Mouse (Mus musculus) hindbrain, postnatal 0 days (tissue): ENCODE results near the gene Nedd9. TPM values are rescaled to one million over a fixed set of nuclear protein-coding genes. Genes with fewer than 3 reads are reported as not detected.
"Not testable (repeated sequence)": the region's sequence is repeated elsewhere in the genome, so short reads cannot be mapped to it uniquely, and the experiment has no call there.

Experiments used
- ATAC-seq: fragments of 200-750 bp; cut with Nextera tagmentation; 2 replicates; pipeline ENCODE4 v1.8.0; 2017; ENCODE audit warnings: mild to moderate bottlenecking, moderate TSS enrichment, moderate library complexity
- DNase-seq: peaks from one replicate; pipeline ENCODE4 v3.0.0-alpha.2; 2015; ENCODE audit warnings: low spot score
- H3K27ac ChIP-seq: fragments of 300-500 bp; sonication (generic); 2 replicates; pipeline ENCODE4 v1.5.1; 2014; ENCODE audit warnings: mild to moderate bottlenecking
- H3K27me3 ChIP-seq: fragments of 300-500 bp; sonication (generic); 2 replicates; pipeline ENCODE4 v1.6.1; 2014; ENCODE audit warnings: low read length, mixed read lengths; ENCODE audit not compliant: insufficient read depth
- H3K36me3 ChIP-seq: fragments of 300-500 bp; sonication (generic); 2 replicates; pipeline ENCODE4 v1.6.1; 2014; ENCODE audit warnings: low read length, mixed read lengths; ENCODE audit not compliant: insufficient read depth
- H3K4me1 ChIP-seq: fragments of 300-500 bp; sonication (generic); 2 replicates; pipeline ENCODE4 v1.6.1; 2014; ENCODE audit warnings: antibody characterized with exemption, low read length, mixed read lengths; ENCODE audit not compliant: insufficient read depth
- H3K4me2 ChIP-seq: fragments of 300-500 bp; sonication (generic); 2 replicates; pipeline ENCODE4 v1.6.1; 2014; ENCODE audit warnings: low read depth, mild to moderate bottlenecking, low read length, moderate library complexity, mixed read lengths
- H3K4me3 ChIP-seq: fragments of 300-500 bp; sonication (generic); 2 replicates; pipeline ENCODE4 v1.5.1; 2014; ENCODE audit warnings: low read length
- H3K9ac ChIP-seq: fragments of 300-500 bp; sonication (generic); replicated peaks from 2 replicates; pipeline ENCODE4 v1.6.1; 2014; ENCODE audit warnings: mild to moderate bottlenecking, low read length, moderate library complexity, mixed read lengths
- H3K9me3 ChIP-seq: fragments of 300-500 bp; sonication (generic); 2 replicates; pipeline ENCODE4 v1.6.1; 2016; ENCODE audit warnings: low read length, mixed read lengths
- CTCF ChIP-seq: IDR thresholded peaks from 2 replicates; pipeline ENCODE4 v1.5.1; 2016; ENCODE audit warnings: antibody characterized with exemption, control low read depth, low read depth
- WGBS: fragments of 180-500 bp; shearing (Covaris S2); extraction: QIAGEN DNeasy Blood & Tissue Kit; methylation state at CpG from one replicate; pipeline ENCODE4 v1.1.7; 2014; 5-methylcytosine and 5-hydroxymethylcytosine counted together
- polyA plus RNA-seq: library from polyadenylated mRNA; unstranded; fragments of >200 nt; fragmentation: Nextera tagmentation; extraction: Ambion mirVana; gene quantifications from 2 replicates; pipeline ENCODE4 v1.2.1, GENCODE M21; 2015
- total RNA-seq: library from RNA; depleted of rRNA; stranded (reverse); fragments of >200 nt; gene quantifications from 2 replicates; pipeline ENCODE4 v1.2.3, GENCODE M21; 2014; rRNA removed

Gene Nedd9
- total and polyA plus RNA-seq, 2 experiments from 2014 or later, result 12.2 to 26.5 TPM

DNA sequence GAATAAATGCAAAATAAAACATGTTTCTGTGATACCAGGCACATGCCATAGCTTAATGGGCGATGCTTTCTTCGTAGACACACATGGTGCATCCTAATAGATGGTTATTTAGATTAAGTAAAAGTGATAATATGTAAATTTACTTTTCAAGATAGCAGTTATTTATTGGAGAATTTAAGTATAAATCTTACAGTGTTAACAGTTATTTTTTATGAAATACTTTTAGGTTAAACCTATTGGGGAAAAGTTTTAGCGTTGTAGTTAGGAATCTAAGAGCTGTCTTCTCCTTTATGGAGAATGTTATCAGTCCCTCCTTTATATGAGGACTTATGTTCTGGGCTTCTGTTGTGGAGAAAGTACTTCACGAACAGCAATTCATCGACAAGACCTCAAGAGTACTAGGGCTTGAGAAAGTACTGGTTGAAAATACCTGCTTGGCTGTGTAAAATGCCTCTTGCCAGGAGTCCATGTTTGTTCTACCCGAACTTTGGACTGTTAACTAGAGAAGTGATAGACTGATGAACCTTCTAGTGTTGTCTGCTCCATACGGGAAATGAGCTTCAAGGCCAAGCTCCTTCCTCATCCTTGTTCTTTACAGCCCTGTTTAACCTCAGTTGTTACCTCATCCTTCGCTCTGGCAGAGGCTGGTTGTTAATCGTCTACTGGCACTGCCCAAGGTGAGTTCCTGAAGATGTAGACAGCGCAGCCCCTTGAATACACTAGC is 213.1 kb downstream of the Nedd9 start, which contains the start of gene Gm17364:
Gene Gm17364 (minus strand): TSS at position 51 of the 724 bp plus-strand sequence.
- no peaks in the 10 kb centered on the region for H3K4me1 ChIP-seq
- ATAC-seq, result no peak
- no peak within 1 kb of the TSS for H3K27ac ChIP-seq
- no peak for TF ChIP-seq CTCF
- no peaks in the 10 kb centered on the region; the same call in 1 of the 2 replicates for H3K9me3 ChIP-seq
- 96% methylated on average over 10 of the region's 10 CpGs for WGBS
- H3K4me3 ChIP-seq, result no peak within 1 kb of the TSS
- H3K4me2 ChIP-seq, result no peak within 1 kb of the TSS
- H3K9ac ChIP-seq, result no peak within 1 kb of the TSS
- no peaks in the 10 kb centered on the region for H3K27me3 ChIP-seq
- no peak for DNase-seq
- H3K36me3 ChIP-seq, result peaks cover 7% of the 10 kb centered on the region; the same call in 1 of the 2 replicates

DNA sequence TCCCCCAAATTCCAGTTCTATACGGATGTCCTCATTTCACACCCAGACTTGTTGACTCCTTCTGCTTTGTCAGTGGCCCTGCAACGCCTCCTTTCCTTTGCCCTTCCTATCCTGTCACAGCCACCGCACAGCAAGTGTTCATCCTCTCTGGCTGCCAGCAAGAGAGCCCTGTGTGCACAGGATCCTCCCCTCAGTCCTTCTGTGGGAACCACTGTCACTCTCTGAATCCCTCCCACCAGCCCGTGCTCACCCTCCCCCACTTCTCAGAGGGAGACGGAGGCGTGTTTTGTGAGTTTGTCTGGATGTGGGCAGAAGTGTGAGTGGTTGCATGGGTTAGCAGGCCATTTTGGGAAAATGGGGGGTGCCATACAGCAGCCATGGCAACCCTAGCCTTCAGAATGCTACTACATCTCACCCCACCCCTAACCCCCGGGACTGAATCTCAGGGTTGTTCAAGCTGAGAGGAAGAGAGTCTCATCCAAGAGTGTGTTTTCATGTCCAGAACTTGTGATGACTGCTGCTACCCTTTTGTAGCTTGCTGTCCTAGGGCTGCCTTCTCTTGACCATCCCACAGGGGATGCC is 219.2 kb downstream of the Nedd9 start:
- Histone ChIP-seq H3K4me1 (no peaks in the 10 kb centered on the region), H3K4me2 (0 out of 2 replicates have a peak overlapping the region, but pooled peaks have one; percentile 3), H3K36me3 (no peaks in the 10 kb centered on the region), H3K27ac (no peak overlapping the region), H3K4me3 (no peak overlapping the region), H3K27me3 (no peaks in the 10 kb centered on the region), H3K9me3 (no peaks in the 10 kb centered on the region), H3K9ac (no peak overlapping the region)
- no peak for TF ChIP-seq CTCF
- 10% methylated on average over 7 of the region's 7 CpGs for WGBS
- ATAC-seq (peak; percentile 96), DNase-seq (peak; percentile 55)

DNA sequence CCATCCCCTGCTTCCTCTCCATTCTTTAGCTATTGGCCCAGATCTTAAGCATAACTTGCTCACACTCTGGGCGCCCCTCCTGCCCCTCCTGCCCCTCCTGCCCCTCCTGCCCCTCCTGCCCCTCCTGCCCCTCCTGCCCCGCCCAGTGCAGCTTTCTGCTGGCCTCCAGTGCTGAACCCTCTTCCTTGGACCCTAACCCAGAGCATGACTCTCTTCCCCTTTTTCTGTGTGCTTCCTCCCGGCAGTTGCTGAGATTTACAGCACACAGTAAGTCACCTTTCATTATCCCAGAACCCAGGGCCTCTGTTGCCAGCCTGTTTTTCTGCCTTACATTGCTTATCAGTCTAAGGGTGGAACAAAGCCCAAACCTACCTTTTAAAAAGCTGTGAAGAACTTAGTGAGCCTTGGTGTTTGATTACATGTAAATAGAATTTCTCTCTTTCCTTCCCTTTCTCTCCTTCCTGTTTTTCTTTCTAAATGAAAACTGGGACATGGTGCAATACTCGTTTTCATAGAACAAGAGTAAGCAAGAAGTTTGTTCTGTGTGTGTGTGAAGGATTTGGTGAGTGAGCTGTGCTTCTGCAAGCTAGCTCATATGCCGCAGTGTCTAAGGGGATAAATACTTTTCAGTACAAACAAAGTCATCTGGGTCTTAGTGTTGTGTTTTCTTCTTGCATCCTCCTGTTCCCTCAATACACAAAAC is 223.7 kb downstream of the Nedd9 start:
- Histone ChIP-seq H3K36me3 (no peaks in the 10 kb centered on the region), H3K4me2 (no peak overlapping the region), H3K4me3 (no peak overlapping the region), H3K27ac (no peak overlapping the region), H3K4me1 (no peaks in the 10 kb centered on the region), H3K27me3 (no peaks in the 10 kb centered on the region), H3K9ac (no peak overlapping the region), H3K9me3 (no peaks in the 10 kb centered on the region)
- DNase-seq, result no peak
- ATAC-seq, result no peak
- TF ChIP-seq CTCF, result no peak
- 84% methylated on average over 5 of the region's 5 CpGs for WGBS

DNA sequence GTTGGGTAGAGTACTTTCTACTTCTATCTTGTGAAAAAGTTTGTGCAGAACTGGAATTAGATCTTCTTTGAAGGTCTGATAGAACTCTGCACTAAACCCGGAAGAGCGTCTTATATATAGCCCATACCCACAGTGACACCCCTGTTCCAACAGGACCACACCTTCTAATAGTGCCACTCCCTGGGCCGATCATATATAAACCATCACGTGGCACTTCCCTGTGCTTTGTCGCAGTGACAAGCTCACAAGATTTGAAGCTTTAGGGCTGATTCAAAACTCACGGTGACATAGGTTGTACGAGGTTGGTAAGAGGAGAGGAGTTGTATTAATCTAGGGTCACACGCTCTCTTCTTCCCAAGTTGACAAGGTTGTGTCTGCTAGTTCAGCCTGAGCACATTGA is 225.5 kb downstream of the Nedd9 start:
- DNase-seq, H3K27me3 ChIP-seq, H3K4me1 ChIP-seq, ATAC-seq, H3K27ac ChIP-seq, H3K4me3 ChIP-seq, H3K9me3 ChIP-seq, H3K9ac ChIP-seq, H3K4me2 ChIP-seq, H3K36me3 ChIP-seq: not testable (repeated sequence)
- WGBS, result 97% methylated on average over 8 of the region's 8 CpGs

Other genes with a start within 250 kb of the Nedd9 start
- gene Smim13, start 237.5 kb downstream of the Nedd9 start, total RNA-seq, result 44.2 and 44.8 TPM in 2 replicates
- 26.7 and 27.5 TPM in 2 replicates for gene Smim13, start 237.5 kb downstream of the Nedd9 start, polyA plus RNA-seq
- not detected in 2 replicates for gene Gm17364, start 213.4 kb downstream of the Nedd9 start, total RNA-seq
- not detected in 2 replicates for gene Gm17364, start 213.4 kb downstream of the Nedd9 start, polyA plus RNA-seq
- 25.3 and 26.5 TPM in 2 replicates for gene Tmem170b, start 118.5 kb upstream of the Nedd9 start, total RNA-seq
- gene Tmem170b, start 118.5 kb upstream of the Nedd9 start, polyA plus RNA-seq, result 33.2 and 33.6 TPM in 2 replicates